Mouse (Mus musculus): ENCODE results near the gene Asb2. TPM values are rescaled to one million over a fixed set of nuclear protein-coding genes. Genes with fewer than 3 reads are reported as not detected.
A peak's percentile ranks its signal among the peaks of the same experiment; 100 is the strongest.

Asb2 gene
- total and polyA plus RNA-seq, 3 experiments, result 0.05 TPM; not detected in 2

GRCm38 (mm10) chr12:103343456-103343855, 12.3 kb downstream of the Asb2 start:
- H3K27me3 ChIP-seq (ENCODE audit: insufficient read depth, low read length), result peaks cover 8% of the 10 kb centered on the region; the same call in 1 of the 2 replicates
- H3K4me1 ChIP-seq (ENCODE audit: insufficient read depth, low read depth, low read length), result no peaks in the 10 kb centered on the region; the same call in 1 of the 2 replicates
- TF ChIP-seq GATA1 (IDR thresholded peaks at IDR 0.05; ENCODE audit: borderline replicate concordance, low read length) (no peak), CTCF (IDR thresholded peaks at IDR 0.05; ENCODE audit: low read depth, low read length) (no peak), POLR2AphosphoS5 (IDR thresholded peaks at IDR 0.05; ENCODE audit: insufficient replicate concordance, low read depth, low read length) (no peak), TAL1 (conservative IDR thresholded peaks at IDR 0.05; ENCODE audit: low read depth, low read length) (no peak), GATA2 (IDR thresholded peaks at IDR 0.05; ENCODE audit: borderline replicate concordance, low read depth, low read length) (no peak)
- DNase-seq (ENCODE audit: low spot score) (no peak), ATAC-seq (ENCODE audit: extremely low read depth, insufficient number of reproducible peaks, low FRiP score, poor library complexity, severe bottlenecking) (peak; percentile 48)
- H3K36me3 ChIP-seq (replicated peaks), result no peaks in the 10 kb centered on the region
- H3K4me3 ChIP-seq (ENCODE audit: low read depth, low read length), result no peak overlapping the region
- H3K9me3 ChIP-seq (replicated peaks), result no peaks in the 10 kb centered on the region

GRCm38 (mm10) chr12:103341212-103341611, 14.6 kb downstream of the Asb2 start:
- peaks cover 9% of the 10 kb centered on the region; the same call in 1 of the 2 replicates for H3K9me3 ChIP-seq (replicated peaks)
- H3K4me1 ChIP-seq (ENCODE audit: insufficient read depth, low read depth, low read length), result no peaks in the 10 kb centered on the region
- DNase-seq (ENCODE audit: low spot score) (no peak), ATAC-seq (ENCODE audit: extremely low read depth, insufficient number of reproducible peaks, low FRiP score, poor library complexity, severe bottlenecking) (no peak)
- no peaks in the 10 kb centered on the region for H3K36me3 ChIP-seq (replicated peaks)
- H3K27me3 ChIP-seq (ENCODE audit: insufficient read depth, low read length), result peaks cover 3% of the 10 kb centered on the region; the same call in 1 of the 2 replicates
- no peak for TF ChIP-seq GATA1 (IDR thresholded peaks at IDR 0.05; ENCODE audit: borderline replicate concordance, low read length)
- no peak for TF ChIP-seq GATA2 (IDR thresholded peaks at IDR 0.05; ENCODE audit: borderline replicate concordance, low read depth, low read length)
- H3K4me3 ChIP-seq (ENCODE audit: low read depth, low read length), result no peak overlapping the region

GRCm38 (mm10) chr12:103338162-103338798, 17.5 kb downstream of the Asb2 start:
- H3K4me1 ChIP-seq (ENCODE audit: insufficient read depth, low read depth, low read length), result no peaks in the 10 kb centered on the region
- TF ChIP-seq POLR2AphosphoS5 (IDR thresholded peaks at IDR 0.05; ENCODE audit: insufficient replicate concordance, low read depth, low read length) (no peak), GATA2 (IDR thresholded peaks at IDR 0.05; ENCODE audit: borderline replicate concordance, low read depth, low read length) (no peak), GATA1 (IDR thresholded peaks at IDR 0.05; ENCODE audit: borderline replicate concordance, low read length) (no peak), TAL1 (conservative IDR thresholded peaks at IDR 0.05; ENCODE audit: low read depth, low read length) (no peak)
- DNase-seq (ENCODE audit: low spot score) (no peak), ATAC-seq (ENCODE audit: extremely low read depth, insufficient number of reproducible peaks, low FRiP score, poor library complexity, severe bottlenecking) (no peak)
- no peak overlapping the region for H3K4me3 ChIP-seq (ENCODE audit: low read depth, low read length)
- H3K36me3 ChIP-seq (replicated peaks), result no peaks in the 10 kb centered on the region
- peaks cover 19% of the 10 kb centered on the region for H3K9me3 ChIP-seq (replicated peaks)
- H3K27me3 ChIP-seq (ENCODE audit: insufficient read depth, low read length), result no peaks in the 10 kb centered on the region

- no peak for TF ChIP-seq GATA1 (IDR thresholded peaks at IDR 0.05; ENCODE audit: borderline replicate concordance, low read length)
- no peak for TF ChIP-seq GATA2 (IDR thresholded peaks at IDR 0.05; ENCODE audit: borderline replicate concordance, low read depth, low read length)
- no peak for TF ChIP-seq TAL1 (conservative IDR thresholded peaks at IDR 0.05; ENCODE audit: low read depth, low read length)
- no peak for TF ChIP-seq CTCF (IDR thresholded peaks at IDR 0.05; ENCODE audit: low read depth, low read length)
- TF ChIP-seq POLR2AphosphoS5 (IDR thresholded peaks at IDR 0.05; ENCODE audit: insufficient replicate concordance, low read depth, low read length), result no peak
- no peak for ATAC-seq (ENCODE audit: extremely low read depth, insufficient number of reproducible peaks, low FRiP score, poor library complexity, severe bottlenecking)
- H3K36me3 ChIP-seq (replicated peaks), result no peaks in the 10 kb centered on the region
- no peak for DNase-seq (ENCODE audit: low spot score)
- no peaks in the 10 kb centered on the region for H3K4me1 ChIP-seq (ENCODE audit: insufficient read depth, low read depth, low read length)
- no peak overlapping the region for H3K4me3 ChIP-seq (ENCODE audit: low read depth, low read length)
- no peaks in the 10 kb centered on the region for H3K27me3 ChIP-seq (ENCODE audit: insufficient read depth, low read length)
- H3K9me3 ChIP-seq (replicated peaks), result peaks cover 27% of the 10 kb centered on the region
Observed at GRCm38 (mm10) chr12:103336766-103337165, 19.0 kb downstream of the Asb2 start.

- H3K27me3 ChIP-seq (ENCODE audit: insufficient read depth, low read length), result no peaks in the 10 kb centered on the region
Observed at GRCm38 (mm10) chr12:103333426-103333825, 22.4 kb downstream of the Asb2 start.

GRCm38 (mm10) chr12:103332879-103333278, 22.9 kb downstream of the Asb2 start:
- ATAC-seq (ENCODE audit: extremely low read depth, insufficient number of reproducible peaks, low FRiP score, poor library complexity, severe bottlenecking), result no peak
- H3K27me3 ChIP-seq (ENCODE audit: insufficient read depth, low read length), result no peaks in the 10 kb centered on the region
- DNase-seq (ENCODE audit: low spot score), result no peak

More at GRCm38 (mm10) chr12:103333426-103333825, 22.4 kb downstream of the Asb2 start:
- ATAC-seq (ENCODE audit: extremely low read depth, insufficient number of reproducible peaks, low FRiP score, poor library complexity, severe bottlenecking) (no peak), DNase-seq (ENCODE audit: low spot score) (no peak)
- Histone ChIP-seq H3K36me3 (replicated peaks) (no peaks in the 10 kb centered on the region), H3K9me3 (replicated peaks) (peaks cover 43% of the 10 kb centered on the region), H3K4me1 (ENCODE audit: insufficient read depth, low read depth, low read length) (no peaks in the 10 kb centered on the region), H3K4me3 (ENCODE audit: low read depth, low read length) (no peak overlapping the region)
- TF ChIP-seq POLR2AphosphoS5 (IDR thresholded peaks at IDR 0.05; ENCODE audit: insufficient replicate concordance, low read depth, low read length) (no peak), GATA1 (IDR thresholded peaks at IDR 0.05; ENCODE audit: borderline replicate concordance, low read length) (no peak)

GRCm38 (mm10) chr12:103331491-103331890, 24.3 kb downstream of the Asb2 start:
- no peak for DNase-seq (ENCODE audit: low spot score)
- Histone ChIP-seq H3K4me1 (ENCODE audit: insufficient read depth, low read depth, low read length) (no peaks in the 10 kb centered on the region), H3K36me3 (replicated peaks) (no peaks in the 10 kb centered on the region), H3K27me3 (ENCODE audit: insufficient read depth, low read length) (no peaks in the 10 kb centered on the region), H3K9me3 (replicated peaks) (peaks cover 51% of the 10 kb centered on the region), H3K4me3 (ENCODE audit: low read depth, low read length) (no peak overlapping the region)
- no peak for ATAC-seq (ENCODE audit: extremely low read depth, insufficient number of reproducible peaks, low FRiP score, poor library complexity, severe bottlenecking)
- TF ChIP-seq CTCF (IDR thresholded peaks at IDR 0.05; ENCODE audit: low read depth, low read length) (no peak), GATA2 (IDR thresholded peaks at IDR 0.05; ENCODE audit: borderline replicate concordance, low read depth, low read length) (no peak), POLR2AphosphoS5 (IDR thresholded peaks at IDR 0.05; ENCODE audit: insufficient replicate concordance, low read depth, low read length) (no peak), GATA1 (IDR thresholded peaks at IDR 0.05; ENCODE audit: borderline replicate concordance, low read length) (no peak), TAL1 (conservative IDR thresholded peaks at IDR 0.05; ENCODE audit: low read depth, low read length) (no peak)

More at GRCm38 (mm10) chr12:103332879-103333278, 22.9 kb downstream of the Asb2 start:
- H3K9me3 ChIP-seq (replicated peaks), result peaks cover 46% of the 10 kb centered on the region
- TF ChIP-seq TAL1 (conservative IDR thresholded peaks at IDR 0.05; ENCODE audit: low read depth, low read length) (no peak), POLR2AphosphoS5 (IDR thresholded peaks at IDR 0.05; ENCODE audit: insufficient replicate concordance, low read depth, low read length) (no peak)
- H3K4me1 ChIP-seq (ENCODE audit: insufficient read depth, low read depth, low read length), result no peaks in the 10 kb centered on the region
- no peaks in the 10 kb centered on the region for H3K36me3 ChIP-seq (replicated peaks)
- H3K4me3 ChIP-seq (ENCODE audit: low read depth, low read length), result no peak overlapping the region

Data from G1E (cell line).